Comparison of ENCODE assay signal across 16 mouse cellular contexts in the genomic region with DNA sequence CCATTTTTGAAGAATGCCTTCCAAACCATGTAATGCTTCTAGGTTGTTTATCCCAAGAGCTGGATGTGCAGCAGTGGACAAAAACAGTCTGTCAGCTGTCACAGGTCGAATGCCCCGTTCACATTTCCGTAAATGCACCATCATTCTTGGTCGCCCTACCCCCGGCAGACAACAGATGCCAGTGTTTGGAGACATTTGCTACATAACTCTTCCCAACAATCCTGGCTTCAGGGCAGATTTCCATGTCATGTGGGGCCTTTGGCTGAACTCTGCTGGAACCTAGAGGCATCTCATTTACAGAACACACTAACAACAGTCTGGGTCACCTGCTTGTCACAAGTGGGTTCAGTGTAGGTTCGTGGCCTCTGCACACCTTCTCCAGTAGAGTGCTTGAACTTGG.
A peak's percentile ranks its signal among the peaks of the same experiment; 100 is the strongest.
DNase-seq lines count a peak whose midpoint lies in the region; ATAC-seq lines count a peak whose summit lies in the region.
"Had no signal": no experiment of that assay in that cellular context is flagged by ENCODE, and none has a peak within 500 bp of the region (broad histone marks: within the 10 kb centered on the region; RNA-seq: fewer than 3 reads in every experiment).

No protein-coding gene starts in this region.

- H3K4me2 ChIP-seq in intestine, embryonic 14.5 days (ENCODE audit: low read length): no peak overlapping the region
- H3K4me2 ChIP-seq in intestine, embryonic 16.5 days (ENCODE audit: low read depth, low read length): no peak overlapping the region
- H3K4me2 ChIP-seq: hindbrain, embryonic 13.5 days; limb, embryonic 13.5 days; stomach, embryonic 15.5 days had no signal

- no peaks in the 10 kb centered on the region for H3K9me3 ChIP-seq in intestine, embryonic 14.5 days (ENCODE audit: control insufficient read depth, low read length)
- H3K9me3 ChIP-seq in intestine, embryonic 16.5 days (ENCODE audit: control insufficient read depth, low read length): no peaks in the 10 kb centered on the region
- H3K9me3 ChIP-seq: hindbrain, embryonic 13.5 days; limb, embryonic 13.5 days; stomach, embryonic 15.5 days had no signal

- intact Hi-C loops in left cerebral cortex, postnatal 4 days (cut with DNase I): no loop called here

- H3K27ac ChIP-seq in intestine, embryonic 14.5 days (ENCODE audit: low read depth): 0 out of 2 replicates have a peak overlapping the region, but pooled peaks have one; percentile 6
- H3K27ac ChIP-seq in intestine, embryonic 16.5 days (ENCODE audit: low read length): no peak overlapping the region; the same call in 1 of the 2 replicates
- H3K27ac ChIP-seq: hindbrain, embryonic 13.5 days; kidney, postnatal 0 days; limb, embryonic 13.5 days; stomach, embryonic 15.5 days had no signal

- H3K36me3 ChIP-seq in intestine, embryonic 14.5 days (ENCODE audit: control insufficient read depth, insufficient read depth, low read length): no peaks in the 10 kb centered on the region; the same call in 1 of the 2 replicates
- H3K36me3 ChIP-seq in intestine, embryonic 16.5 days (ENCODE audit: control insufficient read depth, insufficient read depth, low read length): no peaks in the 10 kb centered on the region
- H3K36me3 ChIP-seq: hindbrain, embryonic 13.5 days; stomach, embryonic 15.5 days had no signal

- 48% methylated on average over 6 of the region's 6 CpGs for WGBS in intestine, embryonic 14.5 days
- WGBS in intestine, embryonic 16.5 days: 62% methylated on average over 6 of the region's 6 CpGs

- H3K4me3 ChIP-seq in intestine, embryonic 14.5 days (ENCODE audit: low read depth, low read length): no peak overlapping the region
- H3K4me3 ChIP-seq in intestine, embryonic 16.5 days (ENCODE audit: low read length): no peak overlapping the region
- H3K4me3 ChIP-seq: erythroblast, embryonic 14.5 days; hindbrain, embryonic 13.5 days; limb, embryonic 13.5 days; stomach, embryonic 15.5 days had no signal

- peaks cover 28% of the 10 kb centered on the region for H3K4me1 ChIP-seq in intestine, embryonic 14.5 days (replicated peaks; ENCODE audit: control insufficient read depth, insufficient read depth, low read length)
- peaks cover 35% of the 10 kb centered on the region for H3K4me1 ChIP-seq in intestine, embryonic 16.5 days (ENCODE audit: control insufficient read depth, insufficient read depth, low read length)

- ATAC-seq in intestine, embryonic 14.5 days (replicated peaks; ENCODE audit: low FRiP score, low TSS enrichment, low read depth): no peak
- no peak for ATAC-seq in intestine, embryonic 16.5 days
- ATAC-seq: Patski had no signal

- H3K9ac ChIP-seq in intestine, embryonic 14.5 days (ENCODE audit: low read length): no peak overlapping the region
- H3K9ac ChIP-seq in intestine, embryonic 16.5 days (ENCODE audit: low read depth, low read length): no peak overlapping the region
- H3K9ac ChIP-seq: hindbrain, embryonic 13.5 days; limb, embryonic 13.5 days; stomach, embryonic 15.5 days had no signal

- H3K27me3 ChIP-seq in intestine, embryonic 14.5 days (replicated peaks; ENCODE audit: control insufficient read depth, insufficient read depth, low read length): no peaks in the 10 kb centered on the region
- no peaks in the 10 kb centered on the region for H3K27me3 ChIP-seq in intestine, embryonic 16.5 days (replicated peaks; ENCODE audit: control insufficient read depth, insufficient read depth, low read length)
- H3K27me3 ChIP-seq: CH12.LX; hindbrain, embryonic 13.5 days; limb, embryonic 13.5 days; Patski; stomach, embryonic 15.5 days had no signal

- DNase-seq in adrenal gland, postnatal 14 days: peak; percentile 31
- no peak for DNase-seq in adrenal gland, adult (ENCODE audit: inconsistent age in 2 of 2, low spot score in 1 of 2)
- no peak for DNase-seq in intestine, embryonic 14.5 days (ENCODE audit: low spot score)
- peak; percentile 78 for DNase-seq in Muller cell, postnatal 12 days (ENCODE audit: inconsistent ontology term)
- peak; percentile 36 for DNase-seq in cerebellum, adult 9-11 months
- no peak for DNase-seq in left cerebral cortex, postnatal 4 days
- no peak for DNase-seq in left cerebral cortex, adult 9 months (ENCODE audit: low spot score in 2 of 2)
- DNase-seq: layer of hippocampus, postnatal 36 days had no signal

Comparison
In these comparisons a context has a peak if more than half of its experiments do, and no peak if none do; other contexts are left out.
1. DNase-seq: peak in adrenal gland, postnatal 14 days (single experiment), Muller cell, postnatal 12 days (single experiment) and cerebellum, adult 9-11 months (single experiment); none in adrenal gland, adult (0 of 2), intestine, embryonic 14.5 days (single experiment), left cerebral cortex, postnatal 4 days (single experiment) and left cerebral cortex, adult 9 months (0 of 2).